Mouse (Mus musculus) left cerebral cortex, postnatal 25 days (tissue): ENCODE data around the gene Atp8a1. TPM values are rescaled to one million over a fixed set of nuclear protein-coding genes. Genes with fewer than 3 reads are reported as not detected.

Source experiments
- DNase-seq, 2 experiments: peaks; one replicate each; pipeline ENCODE4 v3.0.0; 2022; ENCODE audit warnings: low spot score in 2 of 2, mixed read lengths in 1 of 2
- intact Hi-C: fragments of 180-260 bp; cut with DNase I; formaldehyde crosslinking; loops from one replicate; pipeline ENCODE4 v1.15.1; 2025
- microRNA-seq, 2 experiments: library from miRNA; unstranded; fragments of <30 nt; microRNA quantifications; one replicate each; pipeline ENCODE4 v1.2.0; 2022
- total RNA-seq, 2 experiments: library from RNA; stranded (reverse); gene quantifications; 2 replicates each; pipeline ENCODE4 v1.2.3; 2021

Gene Atp8a1
- total RNA-seq, 2 experiments from 2014 or later, result 161 to 177 TPM

DNA sequence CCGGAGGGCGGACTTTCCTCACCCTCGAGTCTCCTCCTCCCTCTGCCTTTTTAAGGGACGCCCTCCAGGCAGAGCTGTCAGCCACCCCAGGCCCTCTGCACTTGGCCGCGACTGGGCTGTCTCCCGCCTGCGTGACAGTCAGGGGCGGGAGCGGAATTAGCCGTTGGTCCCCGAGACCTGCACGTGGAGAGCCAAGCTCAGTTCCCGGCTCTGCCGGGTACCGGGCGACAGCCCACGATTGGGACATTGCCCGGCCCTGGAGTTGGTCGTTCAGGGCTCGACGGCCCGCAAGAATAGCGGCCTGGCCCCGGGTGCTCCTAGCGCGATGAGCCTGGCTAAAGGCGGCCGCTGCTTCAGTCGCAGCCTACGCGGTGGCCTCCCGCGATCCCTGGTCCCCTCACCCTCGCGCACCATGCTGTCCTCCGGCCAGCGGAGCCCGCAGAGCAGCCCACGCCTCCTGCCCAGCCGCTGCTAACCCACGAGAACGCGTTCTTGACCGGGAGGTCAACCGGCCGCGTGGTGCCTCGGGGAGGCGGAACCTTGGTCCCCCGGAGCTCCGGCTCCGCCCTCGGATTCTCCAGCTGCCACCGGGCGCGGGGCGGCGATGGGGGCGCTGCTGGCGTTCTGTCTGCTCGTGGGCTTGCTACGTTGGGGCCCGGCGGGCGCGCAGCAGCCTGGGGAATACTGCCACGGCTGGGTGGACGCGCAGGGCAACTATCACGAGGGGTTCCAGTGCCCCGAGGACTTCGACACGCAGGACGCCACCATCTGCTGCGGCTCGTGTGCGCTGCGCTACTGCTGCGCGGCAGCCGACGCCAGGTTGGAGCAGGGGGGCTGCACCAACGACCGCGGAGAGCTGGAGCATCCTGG is 239.2 kb downstream of the Atp8a1 start, which contains the start of gene Shisa3:
Gene Shisa3, plus strand, starts transcription at position 79 of the 870 bp plus-strand sequence.
- intact Hi-C loops, result loop anchor here (5.0 kb wide), 2 partner anchors 76 to 511 kb away; partner anchors contain the start of gene Phox2b
- peak in 1 of 2 experiments; percentile 17 for DNase-seq

GRCm38 (mm10) chr5:67606916-67607803 is 240.1 kb downstream of the Atp8a1 start:
- peak in 1 of 2 experiments; percentile 14 for DNase-seq
- intact Hi-C loops, result loop anchor here (5.0 kb wide), 2 partner anchors 75 to 510 kb away; partner anchors contain the start of gene Phox2b

- no peak for DNase-seq
- intact Hi-C loops, result loop anchor here (5.0 kb wide), 2 partner anchors 74 to 509 kb away; partner anchors contain the start of gene Phox2b
These were observed 241.3 kb downstream of the Atp8a1 start for GRCm38 (mm10) chr5:67605951-67606350.

DNA sequence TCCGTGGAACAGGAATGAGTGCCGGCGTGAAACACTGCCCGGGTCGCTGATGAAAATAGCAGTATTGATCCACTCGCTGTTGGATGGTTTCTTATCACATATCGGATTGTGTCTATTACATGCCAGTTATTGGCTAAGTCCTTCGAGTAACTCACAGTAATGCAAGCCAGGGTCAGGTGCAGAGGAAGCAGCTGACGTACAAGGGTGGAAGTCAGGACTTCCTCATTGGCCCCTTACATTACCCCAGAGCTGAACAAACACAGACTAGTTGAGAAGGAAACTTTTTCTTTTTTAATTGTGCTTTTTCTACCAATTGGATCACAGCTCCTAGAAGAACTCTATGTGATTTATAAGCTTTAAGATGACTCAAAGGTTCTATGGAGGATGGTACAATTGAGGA is 247.3 kb downstream of the Atp8a1 start:
- intact Hi-C loops, result loop anchor here (5.0 kb wide), 1 partner anchor 48 kb away; no protein-coding TSS in a partner anchor
- DNase-seq, result no peak

DNA sequence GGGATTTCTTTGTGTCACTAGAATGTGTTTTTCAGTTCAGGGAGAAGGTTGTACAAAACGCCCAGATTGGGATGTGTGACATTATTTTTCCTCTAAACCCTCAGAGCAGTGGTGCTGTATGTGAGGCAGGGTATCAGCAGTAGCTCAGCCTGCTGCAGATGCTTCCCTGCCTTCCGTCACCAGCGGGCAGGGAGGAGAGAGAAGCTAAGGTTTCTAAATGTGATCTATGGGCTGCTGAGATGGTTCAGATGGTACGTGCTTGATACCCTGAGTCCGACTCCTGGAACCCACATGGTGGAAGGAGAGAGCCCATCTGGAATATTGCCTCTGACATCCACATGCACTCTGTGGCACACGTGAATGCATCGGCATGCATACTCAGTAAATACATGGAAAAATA is 251.6 kb downstream of the Atp8a1 start:
- DNase-seq, result no peak
- intact Hi-C loops, result no loop called here

- no peak for DNase-seq
- intact Hi-C loops, result no loop called here
These were observed 252.2 kb downstream of the Atp8a1 start for GRCm38 (mm10) chr5:67595070-67595469.

DNA sequence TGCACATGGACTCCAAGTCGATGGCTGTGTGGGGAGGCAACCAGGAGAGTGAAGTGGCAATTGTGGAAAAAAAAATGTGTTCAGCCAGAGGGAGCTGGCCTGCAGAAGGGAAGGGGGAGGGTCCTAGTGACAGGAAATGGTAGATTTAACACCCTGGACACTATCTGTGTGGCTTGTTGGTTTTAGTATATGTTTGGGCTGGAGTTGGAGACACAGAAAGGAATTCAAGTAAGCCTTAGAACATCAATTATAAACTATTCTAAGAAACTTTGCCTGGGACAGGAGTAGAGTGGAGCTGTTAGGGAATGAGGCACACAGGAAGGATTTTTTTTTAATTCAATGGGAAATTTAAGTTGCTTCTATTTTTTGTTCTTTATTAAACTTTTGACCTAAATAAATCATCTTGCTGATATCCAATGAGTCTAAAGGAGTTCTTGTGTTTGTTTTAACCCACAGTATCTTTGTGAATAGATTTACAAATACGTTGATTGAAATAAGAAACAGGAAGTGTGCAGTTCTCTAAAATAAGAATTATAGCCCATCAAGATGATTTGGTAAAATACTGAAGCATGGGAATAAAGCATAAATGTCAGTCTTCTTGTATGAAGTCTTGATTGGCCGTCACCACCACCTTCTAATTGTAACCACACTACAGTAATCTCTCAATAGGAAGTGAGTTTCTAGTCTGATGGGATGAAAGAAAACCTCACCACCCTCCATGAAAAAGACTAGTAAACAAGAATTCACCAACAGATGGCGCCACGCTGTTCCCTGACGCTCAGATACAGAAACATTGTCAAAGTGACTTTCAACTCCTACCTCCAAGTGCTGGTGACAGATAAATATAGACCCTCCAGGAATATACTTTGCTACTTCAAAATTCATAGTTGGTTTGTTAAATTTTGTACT is 267.3 kb downstream of the Atp8a1 start:
- intact Hi-C loops, result no loop called here
- peak in 1 of 2 experiments; percentile 10 for DNase-seq

- DNase-seq, result no peak
- intact Hi-C loops, result no loop called here
These were observed 271.5 kb downstream of the Atp8a1 start for GRCm38 (mm10) chr5:67575705-67576104.

- DNase-seq, result no peak
- intact Hi-C loops, result no loop called here
These were observed 273.2 kb downstream of the Atp8a1 start for GRCm38 (mm10) chr5:67574039-67574438.

DNA sequence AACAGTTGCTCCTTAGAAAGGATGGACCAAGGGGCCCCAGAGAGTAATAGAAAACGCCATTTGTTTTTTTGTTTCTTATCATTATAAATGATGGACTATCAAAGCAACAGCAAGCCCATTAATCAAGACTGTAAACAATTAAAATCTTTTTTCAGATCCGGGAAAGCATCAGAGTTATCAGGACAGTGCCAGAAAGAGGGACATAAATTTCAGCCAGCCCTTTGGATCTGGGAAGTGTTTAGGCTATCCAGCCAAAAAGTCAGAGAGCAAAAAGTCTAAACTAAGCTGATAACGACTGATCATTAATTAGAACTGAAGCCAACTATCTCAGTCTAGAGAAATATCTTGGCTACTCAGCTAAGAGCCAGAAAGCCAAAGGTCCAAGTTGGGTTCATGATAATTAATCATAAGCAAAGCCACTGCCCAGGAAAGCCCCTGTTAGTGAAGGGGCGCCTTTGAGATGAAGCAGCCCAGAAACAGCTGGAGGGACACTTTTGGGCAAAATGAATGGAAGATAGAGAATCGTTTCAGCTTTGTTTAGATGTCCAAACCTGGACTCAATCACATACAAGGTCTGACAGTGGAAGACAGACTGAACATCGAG is 274.6 kb downstream of the Atp8a1 start:
- intact Hi-C loops, result no loop called here
- DNase-seq, result no peak

Small RNAs within 50 kb of the gene (microRNA-seq; reads per million reads assigned to microRNA genes)
- gene Gm23617, result 0 reads per million in 2 experiments

Other genes with a start within 250 kb of the Atp8a1 start
- 1 to 10 TPM; 1.3 to 1.4 TPM for gene Shisa3, start 239.6 kb downstream of the Atp8a1 start, total RNA-seq
- not detected for gene Gm5108, start 94.2 kb upstream of the Atp8a1 start, total RNA-seq
- not detected for gene Gm21905, start 99.0 kb upstream of the Atp8a1 start, total RNA-seq
- gene Grxcr1, start 184.4 kb upstream of the Atp8a1 start, total RNA-seq, result not detected